Comparison of ENCODE assay signal across 8 mouse cellular contexts in genomic region chr2:166622590-166622989, GRCm38 (mm10).
A peak's percentile ranks its signal among the peaks of the same experiment; 100 is the strongest.
DNase-seq lines count a peak whose midpoint lies in the region; ATAC-seq lines count a peak whose summit lies in the region.

No protein-coding gene starts in this region.

- H3K27me3 ChIP-seq in intestine, embryonic 16.5 days (replicated peaks; ENCODE audit: control insufficient read depth, insufficient read depth, low read length) = no peaks in the 10 kb centered on the region
- no peaks in the 10 kb centered on the region for H3K27me3 ChIP-seq in intestine, embryonic 15.5 days (replicated peaks)
- no peaks in the 10 kb centered on the region for H3K27me3 ChIP-seq in embryonic facial prominence, embryonic 14.5 days (replicated peaks; ENCODE audit: control insufficient read depth, insufficient read depth, low read length)
- H3K27me3 ChIP-seq in midbrain, embryonic 13.5 days = no peaks in the 10 kb centered on the region

- H3K27ac ChIP-seq in intestine, embryonic 16.5 days (ENCODE audit: low read length) = peak overlapping the region; percentile 27; the same call in 1 of the 2 replicates
- H3K27ac ChIP-seq in intestine, embryonic 15.5 days = no peak overlapping the region
- 0 out of 2 replicates have a peak overlapping the region, but pooled peaks have one; percentile 16 for H3K27ac ChIP-seq in embryonic facial prominence, embryonic 14.5 days (replicated peaks; ENCODE audit: low read depth, low read length)
- H3K27ac ChIP-seq in midbrain, embryonic 13.5 days = peak overlapping the region; percentile 67

- H3K4me2 ChIP-seq in intestine, embryonic 16.5 days (ENCODE audit: low read depth, low read length) = no peak overlapping the region
- H3K4me2 ChIP-seq in intestine, embryonic 15.5 days (replicated peaks) = no peak overlapping the region
- H3K4me2 ChIP-seq in embryonic facial prominence, embryonic 14.5 days (ENCODE audit: low read depth, low read length) = no peak overlapping the region
- no peak overlapping the region for H3K4me2 ChIP-seq in midbrain, embryonic 13.5 days (replicated peaks)

- H3K36me3 ChIP-seq in intestine, embryonic 16.5 days (ENCODE audit: control insufficient read depth, insufficient read depth, low read length) = no peaks in the 10 kb centered on the region
- H3K36me3 ChIP-seq in intestine, embryonic 15.5 days = no peaks in the 10 kb centered on the region
- H3K36me3 ChIP-seq in embryonic facial prominence, embryonic 14.5 days (ENCODE audit: control insufficient read depth, insufficient read depth, low read length) = peaks cover 20% of the 10 kb centered on the region; the same call in 1 of the 2 replicates
- H3K36me3 ChIP-seq in midbrain, embryonic 13.5 days = peaks cover 16% of the 10 kb centered on the region

- peak; percentile 78 for DNase-seq in CD4-positive helper T cell, adult 2 months (ENCODE audit: low read depth, low spot score)
- no peak for DNase-seq in embryonic facial prominence, embryonic 14.5 days (ENCODE audit: low spot score)
- no peak for DNase-seq in left cerebral cortex, adult 11 months (ENCODE audit: low spot score)
- no peak for DNase-seq in gastrocnemius, postnatal 36 days
- DNase-seq in heart, postnatal 4 days = no peak

- 79% methylated on average over 7 of the region's 7 CpGs for WGBS in intestine, embryonic 16.5 days
- WGBS in intestine, embryonic 15.5 days = 82% methylated on average over 7 of the region's 7 CpGs
- WGBS in embryonic facial prominence, embryonic 14.5 days = 74% methylated on average over 7 of the region's 7 CpGs
- 95% methylated on average over 7 of the region's 7 CpGs for WGBS in midbrain, embryonic 13.5 days

- H3K9me3 ChIP-seq in intestine, embryonic 16.5 days (ENCODE audit: control insufficient read depth, low read length) = no peaks in the 10 kb centered on the region
- H3K9me3 ChIP-seq in intestine, embryonic 15.5 days = no peaks in the 10 kb centered on the region
- H3K9me3 ChIP-seq in embryonic facial prominence, embryonic 14.5 days (ENCODE audit: control insufficient read depth, low read length) = no peaks in the 10 kb centered on the region
- no peaks in the 10 kb centered on the region for H3K9me3 ChIP-seq in midbrain, embryonic 13.5 days

- no peak overlapping the region for H3K9ac ChIP-seq in intestine, embryonic 16.5 days (ENCODE audit: low read depth, low read length)
- H3K9ac ChIP-seq in intestine, embryonic 15.5 days = no peak overlapping the region
- H3K9ac ChIP-seq in embryonic facial prominence, embryonic 14.5 days (ENCODE audit: low read depth, low read length) = no peak overlapping the region
- no peak overlapping the region for H3K9ac ChIP-seq in midbrain, embryonic 13.5 days (replicated peaks)

- peaks cover 19% of the 10 kb centered on the region for H3K4me1 ChIP-seq in intestine, embryonic 16.5 days (ENCODE audit: control insufficient read depth, insufficient read depth, low read length)
- peaks cover 18% of the 10 kb centered on the region for H3K4me1 ChIP-seq in intestine, embryonic 15.5 days (replicated peaks)
- peaks cover 4% of the 10 kb centered on the region; the same call in 1 of the 2 replicates for H3K4me1 ChIP-seq in embryonic facial prominence, embryonic 14.5 days (ENCODE audit: control insufficient read depth, insufficient read depth, low read length)
- peaks cover 26% of the 10 kb centered on the region for H3K4me1 ChIP-seq in midbrain, embryonic 13.5 days (replicated peaks)

- no peak overlapping the region for H3K4me3 ChIP-seq in intestine, embryonic 16.5 days (ENCODE audit: low read length)
- H3K4me3 ChIP-seq in intestine, embryonic 15.5 days (replicated peaks) = no peak overlapping the region
- no peak overlapping the region for H3K4me3 ChIP-seq in embryonic facial prominence, embryonic 14.5 days (ENCODE audit: low read depth, low read length)
- no peak overlapping the region for H3K4me3 ChIP-seq in midbrain, embryonic 13.5 days (replicated peaks)

- ATAC-seq in intestine, embryonic 16.5 days = no peak
- no peak for ATAC-seq in intestine, embryonic 15.5 days
- no peak; the same call in 1 of the 2 replicates for ATAC-seq in embryonic facial prominence, embryonic 14.5 days (ENCODE audit: low read depth)
- ATAC-seq in midbrain, embryonic 13.5 days = peak; percentile 35; the same call in 1 of the 2 replicates

- intact Hi-C loops in gastrocnemius, postnatal 36 days (cut with DNase I) = no loop called here
